Mouse (Mus musculus) gastrocnemius, postnatal 25 days (tissue): ENCODE results near the gene Ebf3. TPM values are rescaled to one million over a fixed set of nuclear protein-coding genes. Genes with fewer than 3 reads are reported as not detected.

Experiments
- DNase-seq: peaks from one replicate; pipeline ENCODE4 v3.0.0; 2022
- total RNA-seq, 2 experiments: library from RNA; stranded (reverse); gene quantifications; 1 replicate in 1 of 2; 2 replicates in 1 of 2; pipeline ENCODE4 v1.2.3; 2021

Gene Ebf3
- total RNA-seq, 2 experiments from 2014 or later: 6.6 to 8.6 TPM

GRCm38 (mm10) chr7:137312166-137312932 is 1.9 kb downstream of the Ebf3 start:
- no peak for DNase-seq

DNA sequence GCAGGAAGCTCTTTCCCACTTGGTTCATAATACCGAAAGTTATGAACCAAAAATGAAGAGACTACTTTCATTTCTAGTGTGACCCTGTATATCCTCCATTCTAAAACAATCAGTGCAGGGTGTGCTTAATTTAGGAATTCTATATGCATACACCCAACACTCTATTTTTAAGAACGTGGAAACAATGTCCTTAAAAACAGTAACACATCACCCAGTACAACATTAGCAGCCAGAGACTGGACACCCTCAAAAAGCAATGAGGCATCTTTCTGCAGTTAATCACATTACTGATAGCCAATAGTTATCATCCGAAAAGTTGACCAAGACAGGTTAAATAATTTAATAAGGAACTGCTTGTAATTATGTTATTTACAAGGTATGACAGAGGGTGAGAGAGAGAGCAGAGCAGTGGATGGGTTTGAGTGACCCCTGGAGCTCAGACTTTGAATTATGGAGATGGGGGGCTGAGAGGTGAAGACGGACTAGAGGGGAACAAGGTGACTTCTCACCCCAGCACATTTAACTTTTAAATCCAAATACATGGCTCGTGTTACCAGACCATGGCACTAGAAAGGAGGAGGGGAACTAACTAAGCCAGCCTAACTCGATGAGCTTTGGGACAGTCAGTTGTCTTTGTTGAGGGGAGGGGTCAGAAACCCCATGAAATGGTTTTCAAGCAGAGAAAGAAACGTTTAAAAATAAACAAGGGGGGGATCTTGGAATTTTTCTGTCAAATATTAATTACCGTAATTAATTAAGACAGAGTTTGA is 2.7 kb downstream of the Ebf3 start:
- no peak for DNase-seq

GRCm38 (mm10) chr7:137310876-137311275 is 3.4 kb downstream of the Ebf3 start:
- DNase-seq: no peak

GRCm38 (mm10) chr7:137310091-137310761 is 4.0 kb downstream of the Ebf3 start:
- DNase-seq: peak; percentile 57

- peak; percentile 58 for DNase-seq
Observed at GRCm38 (mm10) chr7:137309071-137310066, 4.9 kb downstream of the Ebf3 start.

- no peak for DNase-seq
Observed at GRCm38 (mm10) chr7:137308061-137309060, 5.9 kb downstream of the Ebf3 start.

- DNase-seq: no peak
Observed at GRCm38 (mm10) chr7:137307131-137307530, 7.1 kb downstream of the Ebf3 start.

DNA sequence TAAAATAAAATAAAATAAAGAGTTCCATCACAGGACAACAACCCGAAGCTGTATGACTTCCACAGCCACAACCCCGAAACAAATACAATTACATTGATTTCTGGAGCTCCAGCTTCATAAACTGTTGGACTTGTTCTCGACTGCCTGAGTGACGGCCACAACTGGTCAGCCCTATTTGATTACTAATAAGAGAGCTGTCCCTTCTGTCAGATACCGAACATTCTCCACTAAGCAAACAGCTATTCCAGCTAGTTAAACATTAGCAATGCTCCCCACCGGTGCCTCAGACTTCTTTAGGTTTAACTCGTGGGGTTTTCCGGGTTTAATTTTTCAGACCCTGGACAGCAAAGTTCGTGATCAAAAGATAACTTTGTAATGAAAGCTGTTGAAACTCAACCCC is 8.1 kb downstream of the Ebf3 start:
- no peak for DNase-seq

GRCm38 (mm10) chr7:137303776-137304171 is 10.5 kb downstream of the Ebf3 start:
- no peak for DNase-seq

GRCm38 (mm10) chr7:137302961-137303775 is 11.1 kb downstream of the Ebf3 start:
- DNase-seq: no peak

GRCm38 (mm10) chr7:137302161-137302560 is 12.1 kb downstream of the Ebf3 start:
- DNase-seq: no peak

DNA sequence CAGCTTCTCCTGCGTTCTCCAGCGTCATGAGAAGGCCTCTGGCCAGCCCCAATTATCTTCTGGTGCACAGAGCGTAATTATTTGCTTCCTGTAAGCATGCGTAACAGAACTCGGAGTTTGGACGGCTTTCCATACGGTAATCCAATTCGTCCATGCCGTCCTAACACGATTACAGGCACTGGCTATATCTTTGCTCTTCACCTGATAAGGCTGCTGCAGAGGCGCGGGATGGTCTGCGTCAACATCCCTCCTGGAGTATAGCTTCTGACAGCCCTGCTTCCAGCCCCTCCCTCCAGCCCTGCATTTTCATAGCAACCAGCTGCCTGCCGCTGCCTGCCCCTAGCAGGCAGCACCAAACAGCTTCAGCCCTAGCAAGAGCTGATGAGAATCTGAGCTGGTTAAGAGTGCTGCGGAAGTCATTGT is 12.9 kb downstream of the Ebf3 start:
- DNase-seq: no peak

DNA sequence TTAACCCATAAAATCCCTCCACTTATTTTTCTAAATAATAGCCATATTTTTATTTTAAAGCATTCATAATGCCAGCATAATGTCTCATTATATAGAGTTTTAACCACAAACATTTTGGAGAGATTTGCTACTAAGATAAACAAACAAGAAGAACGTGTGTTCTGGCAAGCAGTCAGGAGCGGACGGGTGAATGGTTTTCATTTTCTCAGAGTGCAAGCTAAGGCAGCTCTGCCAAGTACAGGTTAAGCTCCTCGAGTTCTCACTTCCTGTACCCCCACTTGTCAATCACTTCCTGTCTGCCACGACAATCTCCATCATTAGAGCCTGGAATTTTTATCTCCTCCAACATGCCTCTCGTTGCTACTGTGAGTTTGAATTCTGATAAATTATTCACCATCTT is 13.4 kb downstream of the Ebf3 start:
- no peak for DNase-seq

DNA sequence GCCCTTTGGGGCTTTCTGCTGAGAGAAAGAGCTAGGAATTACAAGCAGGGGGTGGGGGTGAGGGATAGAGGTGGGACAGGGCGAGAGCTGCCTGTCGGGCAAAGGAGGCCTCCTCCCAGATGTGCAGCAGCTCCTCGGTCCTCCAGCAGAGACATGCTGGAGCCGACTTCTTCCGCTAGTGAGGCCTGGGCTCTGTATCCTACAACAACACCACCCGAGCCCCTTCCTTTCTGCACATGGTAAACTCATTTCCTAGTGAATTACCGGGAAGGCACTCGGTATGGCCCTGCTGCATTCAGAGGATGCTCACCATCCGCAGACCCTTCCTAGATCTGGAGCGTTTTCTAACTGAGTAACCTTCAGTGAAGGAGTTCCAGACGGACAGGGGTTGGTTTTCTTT is 14.1 kb downstream of the Ebf3 start:
- no peak for DNase-seq

GRCm38 (mm10) chr7:137297594-137298381 is 16.5 kb downstream of the Ebf3 start:
- no peak for DNase-seq

DNA sequence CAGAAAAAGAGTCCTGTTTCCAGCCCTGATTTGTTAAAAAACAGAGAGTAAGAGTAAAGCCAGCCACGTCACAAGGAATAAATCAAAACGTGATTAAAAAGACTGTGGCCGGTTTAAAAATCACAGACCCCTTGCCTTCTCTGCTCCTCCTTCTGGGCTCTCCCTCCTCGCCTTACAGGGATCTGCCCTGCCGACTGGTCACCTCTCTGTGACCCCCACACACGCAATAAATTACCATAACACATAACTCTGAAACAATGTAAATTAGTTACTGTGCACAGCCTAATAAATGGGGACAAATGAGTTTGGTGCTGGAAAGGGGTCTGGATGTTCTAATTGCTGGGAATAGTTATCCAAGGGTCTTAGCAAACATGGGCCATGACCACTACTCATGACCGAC is 17.1 kb downstream of the Ebf3 start:
- DNase-seq: no peak

DNA sequence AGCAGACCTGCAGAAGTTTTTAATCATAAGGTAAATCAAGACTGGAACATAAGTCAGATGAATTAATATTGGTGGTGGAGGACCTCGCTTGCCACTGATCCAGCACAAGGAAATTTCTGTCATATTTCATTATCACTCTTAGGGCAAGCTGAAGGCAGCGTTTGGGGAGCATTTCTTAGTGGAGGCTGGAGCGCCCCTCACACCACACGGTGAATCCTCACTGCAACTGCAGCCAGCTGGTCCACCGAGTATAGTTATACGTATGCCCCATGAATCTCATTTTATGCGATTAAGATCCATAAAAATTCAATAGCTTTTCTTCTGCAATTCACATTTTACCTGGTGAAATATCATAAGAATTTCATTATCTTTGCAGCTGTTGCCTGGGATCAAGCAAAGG is 18.6 kb downstream of the Ebf3 start:
- DNase-seq: no peak

- no peak for DNase-seq
Observed at GRCm38 (mm10) chr7:137294446-137294845, 19.8 kb downstream of the Ebf3 start.
